Mouse (Mus musculus) layer of hippocampus, adult 2 months (tissue): ENCODE measurements at regions not wholly inside any gene's neighbourhood (a gene's known extent, or its start where the extent isn't known, plus 50 kb on each side); places are given as distances from the start of the nearest gene placed in this dataset.
"Not testable (repeated sequence)": the region's sequence is repeated elsewhere in the genome, so short reads cannot be mapped to it uniquely, and the experiment has no call there.

Experiments
- DNase-seq, 2 experiments: peaks; one replicate each; pipeline ENCODE4 v3.0.0; 2022; ENCODE audit warnings: low spot score in 2 of 2
- H3K27ac ChIP-seq: fragments of 200-600 bp; 2 replicates; pipeline ENCODE4 v1.8.1; 2022
- H3K4me3 ChIP-seq: fragments of 200-600 bp; 2 replicates; pipeline ENCODE4 v1.8.1; 2022; ENCODE audit warnings: mild to moderate bottlenecking
- CTCF ChIP-seq: fragments of 200-600 bp; conservative IDR thresholded peaks from 2 replicates; pipeline ENCODE4 v1.8.1; 2022; ENCODE audit warnings: antibody characterized with exemption, mild to moderate bottlenecking, moderate library complexity

DNA sequence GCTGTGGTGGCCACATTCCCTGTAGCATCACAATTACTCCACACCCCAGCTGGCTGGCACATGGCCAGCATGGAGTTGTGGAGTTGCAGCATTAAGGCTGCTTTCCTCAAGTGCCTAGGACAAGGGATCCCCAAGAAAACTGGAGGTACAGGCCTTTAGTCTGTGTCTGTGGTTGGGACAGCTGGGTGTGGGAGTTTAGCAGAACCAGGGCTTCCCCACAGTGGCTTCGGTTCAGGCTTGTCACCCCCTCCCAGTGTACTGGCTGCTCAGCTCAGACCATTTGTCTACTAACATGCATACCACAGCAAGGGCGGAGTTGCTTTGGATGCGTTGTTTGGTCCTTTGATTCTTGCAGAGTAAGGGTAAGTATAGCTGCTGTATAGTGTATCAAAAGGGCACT, 79.1 kb upstream of the Neurl1b start:
- TF ChIP-seq CTCF = no peak
- Histone ChIP-seq H3K4me3 (no peak overlapping the region), H3K27ac (no peak overlapping the region)
- DNase-seq = no peak

DNA sequence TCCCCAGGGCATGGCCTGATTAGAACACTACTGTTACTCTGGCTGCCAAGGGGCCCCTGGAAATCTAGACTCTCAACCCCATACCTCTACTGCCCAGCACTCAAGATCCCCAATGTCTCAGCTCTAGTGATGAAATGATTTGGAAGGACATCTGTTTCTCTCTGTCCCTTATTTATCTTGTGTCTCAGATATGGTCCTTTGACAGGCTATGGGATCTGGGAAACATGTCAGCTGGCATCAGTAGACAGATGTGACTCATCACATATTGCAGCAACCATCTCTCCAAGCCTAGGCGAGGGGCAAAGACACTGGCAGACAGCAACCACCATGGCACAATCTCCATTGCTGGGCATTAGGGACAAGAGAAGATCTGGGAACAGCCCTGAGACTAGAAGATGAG, 78.6 kb upstream of the Neurl1b start:
- H3K27ac ChIP-seq = no peak overlapping the region
- TF ChIP-seq CTCF = no peak

DNA sequence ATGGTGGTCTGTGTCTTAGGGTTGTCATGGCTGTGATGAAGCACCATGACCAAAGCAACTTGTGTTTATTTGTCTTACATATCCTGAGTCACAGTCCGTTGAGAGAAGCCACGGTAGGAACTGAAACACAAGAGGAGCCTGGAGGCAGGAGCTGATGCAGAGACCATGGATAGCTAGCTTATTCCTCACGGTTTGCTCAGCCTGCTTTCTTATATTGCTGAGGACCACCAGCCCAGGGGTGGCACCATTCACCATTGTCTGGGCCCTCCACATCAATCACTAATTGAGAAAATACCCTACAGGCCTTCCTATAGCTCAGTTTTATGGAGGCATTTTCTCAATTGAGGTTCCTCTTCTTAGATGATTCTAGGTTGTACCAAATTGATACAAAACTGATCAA, 77.5 kb upstream of the Neurl1b start:
- Histone ChIP-seq H3K27ac (no peak overlapping the region), H3K4me3 (no peak overlapping the region)
- no peak for TF ChIP-seq CTCF
- no peak for DNase-seq

More for the DNA sequence above, 78.6 kb upstream of the Neurl1b start:
- no peak overlapping the region for H3K4me3 ChIP-seq
- DNase-seq = no peak

DNA sequence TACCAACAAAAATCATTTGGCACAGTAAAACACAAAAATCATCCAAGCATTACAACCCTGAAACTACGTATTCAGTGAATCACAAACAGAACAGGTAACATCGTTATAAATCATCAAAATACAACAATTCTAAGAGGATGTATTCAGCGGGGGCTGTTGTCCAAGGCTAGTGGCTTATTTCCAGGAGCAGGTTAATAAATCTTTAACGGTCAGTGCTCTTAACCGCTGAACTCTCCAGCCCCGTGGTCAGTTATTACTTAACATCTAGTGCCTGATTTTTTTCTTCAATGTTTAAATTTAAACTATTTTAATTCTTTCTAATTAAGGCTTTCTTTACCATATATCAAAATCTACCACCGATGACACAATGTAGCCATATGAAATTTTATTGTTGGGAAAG, 69.2 kb upstream of the Neurl1b start:
- not testable (repeated sequence) for H3K27ac ChIP-seq, DNase-seq, H3K4me3 ChIP-seq

DNA sequence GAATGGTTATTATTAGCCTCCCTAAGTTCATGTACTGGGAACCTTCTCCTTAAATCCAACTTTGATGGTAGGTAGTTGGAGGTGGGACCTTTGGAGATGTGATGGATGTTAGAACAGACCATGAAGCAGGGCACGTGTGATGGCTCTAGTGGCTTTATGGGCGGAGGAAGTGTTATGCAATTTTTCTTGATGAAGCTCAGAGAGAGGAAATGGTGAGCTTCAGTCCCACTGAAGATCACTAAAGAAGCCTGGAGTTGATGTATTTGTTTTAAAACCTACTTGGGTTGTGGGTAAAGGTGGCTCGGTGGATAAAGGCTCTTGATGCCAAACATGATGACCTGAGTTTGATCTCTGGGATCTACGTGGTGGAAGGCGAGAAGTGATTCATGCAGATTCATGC, 66.5 kb upstream of the Neurl1b start:
- Histone ChIP-seq H3K4me3 (no peak overlapping the region), H3K27ac (no peak overlapping the region)
- TF ChIP-seq CTCF = no peak
- DNase-seq = no peak

DNA sequence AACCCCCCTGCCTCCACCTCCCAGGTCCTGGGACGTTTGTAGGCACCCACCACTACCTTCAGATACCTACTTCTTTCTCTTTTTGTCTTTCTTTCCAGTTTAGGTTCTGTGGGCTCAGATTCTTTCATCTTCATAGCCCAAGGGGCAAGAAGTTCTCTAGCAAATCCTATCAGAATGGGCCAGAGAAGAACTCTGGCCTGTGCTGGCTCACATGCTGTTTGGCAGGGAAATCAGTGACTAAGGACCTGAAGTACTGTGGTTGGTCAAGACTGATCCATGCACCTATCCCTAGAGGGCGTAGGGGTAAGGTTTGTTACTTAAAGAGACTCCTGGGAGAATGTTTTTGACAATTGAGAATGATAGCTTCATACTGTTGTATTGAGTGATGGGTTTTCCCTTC, 64.9 kb upstream of the Neurl1b start:
- Histone ChIP-seq H3K27ac (no peak overlapping the region), H3K4me3 (no peak overlapping the region)
- no peak for DNase-seq
- peak; percentile 25 for TF ChIP-seq CTCF

DNA sequence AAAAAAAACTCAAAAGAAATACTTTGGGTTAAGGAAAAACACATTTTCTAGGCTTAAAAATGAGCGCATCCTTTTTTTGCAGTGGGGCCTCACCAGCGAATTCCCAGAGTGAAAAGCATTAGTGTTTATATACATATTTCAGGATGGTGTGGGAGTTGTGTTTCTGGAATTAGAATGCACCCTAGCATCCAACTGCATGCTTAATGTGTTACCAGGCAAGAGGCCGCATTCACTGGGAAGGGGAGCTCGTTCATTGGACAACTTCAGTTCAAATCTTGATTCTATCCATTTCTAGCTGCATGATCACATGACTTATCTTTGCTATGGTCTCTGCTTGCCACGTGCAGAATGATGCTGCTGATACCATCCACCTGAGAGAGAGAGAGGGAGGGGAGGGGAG, 64.4 kb upstream of the Neurl1b start:
- no peak for DNase-seq
- H3K27ac ChIP-seq = no peak overlapping the region
- H3K4me3 ChIP-seq = no peak overlapping the region
- TF ChIP-seq CTCF = no peak

DNA sequence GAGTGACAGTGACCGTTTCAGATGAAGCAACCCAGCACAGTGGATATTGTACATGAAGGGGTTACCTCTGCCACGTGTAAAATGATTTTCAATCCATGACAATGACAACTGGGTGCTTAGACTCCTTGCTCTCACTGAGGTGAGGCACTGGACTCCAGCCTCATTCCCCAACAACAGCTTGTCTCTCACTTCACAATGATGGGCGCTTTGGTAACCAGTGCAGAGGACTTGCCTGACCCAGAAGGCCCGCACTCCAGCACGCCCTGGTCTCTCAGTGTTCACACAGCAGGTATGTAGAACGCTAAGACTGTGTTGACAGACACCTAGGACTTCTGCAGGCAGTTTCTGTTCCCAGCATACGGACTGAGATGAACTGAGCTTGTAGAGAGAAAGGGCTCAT, 62.6 kb upstream of the Neurl1b start:
- no peak for DNase-seq
- TF ChIP-seq CTCF = no peak
- Histone ChIP-seq H3K27ac (no peak overlapping the region), H3K4me3 (no peak overlapping the region)

DNA sequence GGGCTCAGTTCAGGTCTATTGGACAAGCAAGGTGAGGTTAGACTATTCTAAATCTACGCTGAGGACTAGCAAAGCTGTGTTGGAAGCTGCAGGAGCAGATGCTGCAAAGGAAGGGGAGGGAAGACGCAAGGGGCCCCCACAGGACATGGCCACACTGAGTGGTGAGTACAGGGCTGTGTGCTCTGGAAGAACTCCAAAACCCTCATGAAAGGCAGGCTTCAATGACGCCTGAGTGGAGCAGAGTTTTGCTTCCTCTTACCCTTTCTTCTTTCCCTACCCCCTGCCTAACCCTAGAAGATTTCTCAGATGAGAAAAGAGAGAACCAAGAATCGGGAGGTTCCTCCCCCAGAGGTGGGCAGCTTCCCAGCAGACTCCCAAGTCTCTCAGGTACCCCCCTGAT, 61.9 kb upstream of the Neurl1b start:
- H3K27ac ChIP-seq = no peak overlapping the region
- H3K4me3 ChIP-seq = no peak overlapping the region
- DNase-seq = no peak
- no peak for TF ChIP-seq CTCF

DNA sequence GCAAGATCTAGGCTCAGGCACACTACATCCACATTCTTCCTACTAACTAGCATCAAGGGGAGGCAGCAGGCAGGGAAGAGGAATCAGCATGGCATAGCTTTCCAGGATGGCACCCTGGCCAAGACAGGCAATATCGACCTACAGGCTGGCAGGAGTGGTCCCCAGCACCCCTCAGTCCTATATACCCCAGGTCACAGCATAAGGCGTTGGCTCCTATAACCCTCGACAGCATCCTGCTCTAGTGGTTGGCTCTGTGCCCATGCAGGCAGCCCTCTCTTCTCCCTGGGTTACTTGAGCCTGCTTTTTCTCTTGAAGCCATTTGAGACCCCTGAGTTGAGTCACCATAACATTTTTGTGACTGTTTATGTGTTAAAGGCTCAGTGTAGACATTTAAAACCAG, 60.2 kb upstream of the Neurl1b start:
- DNase-seq = no peak
- Histone ChIP-seq H3K27ac (no peak overlapping the region), H3K4me3 (no peak overlapping the region)
- TF ChIP-seq CTCF = no peak

DNA sequence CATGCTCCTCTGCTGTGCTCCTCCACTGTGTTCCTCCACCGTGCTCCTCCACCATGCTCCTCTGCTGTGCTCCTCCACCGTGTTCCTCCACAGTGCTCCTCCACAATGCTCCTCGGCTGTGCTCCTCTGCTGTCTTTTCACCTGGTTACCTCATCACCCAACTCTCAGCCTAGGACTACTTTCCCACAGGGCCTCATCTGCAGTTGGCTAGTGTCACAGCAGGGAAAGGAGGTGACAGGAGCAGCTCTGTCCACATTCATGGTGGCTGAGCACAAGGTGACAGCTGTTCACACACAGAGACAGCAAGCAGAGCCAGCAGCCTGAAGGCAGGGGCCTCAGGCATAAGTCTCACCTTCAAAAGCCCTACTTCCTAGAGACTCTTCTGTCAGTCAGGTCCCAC, 59.3 kb upstream of the Neurl1b start:
- no peak for TF ChIP-seq CTCF
- Histone ChIP-seq H3K27ac (no peak overlapping the region), H3K4me3 (no peak overlapping the region)
- DNase-seq = no peak

DNA sequence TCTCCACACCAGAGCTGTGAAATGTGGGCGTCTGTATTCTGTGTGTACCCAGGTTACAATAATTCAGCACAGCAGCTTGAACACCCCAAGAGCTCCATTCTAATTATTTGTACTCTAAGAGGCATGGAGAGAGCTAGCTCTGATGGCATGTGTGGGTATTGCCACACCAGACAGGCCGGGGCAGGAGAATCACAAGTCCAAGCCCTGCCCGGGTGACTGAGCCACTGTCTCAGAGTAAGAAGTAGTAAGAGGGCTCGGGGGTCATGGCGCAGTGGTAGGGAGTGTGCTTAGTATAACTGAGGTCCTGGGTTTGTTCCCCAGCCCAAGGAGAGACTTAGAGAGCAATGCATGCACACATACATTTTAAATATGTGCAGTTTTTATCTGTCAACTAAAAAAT, 57.7 kb upstream of the Neurl1b start:
- DNase-seq = no peak
- H3K4me3 ChIP-seq = no peak overlapping the region
- no peak for TF ChIP-seq CTCF
- no peak overlapping the region for H3K27ac ChIP-seq

DNA sequence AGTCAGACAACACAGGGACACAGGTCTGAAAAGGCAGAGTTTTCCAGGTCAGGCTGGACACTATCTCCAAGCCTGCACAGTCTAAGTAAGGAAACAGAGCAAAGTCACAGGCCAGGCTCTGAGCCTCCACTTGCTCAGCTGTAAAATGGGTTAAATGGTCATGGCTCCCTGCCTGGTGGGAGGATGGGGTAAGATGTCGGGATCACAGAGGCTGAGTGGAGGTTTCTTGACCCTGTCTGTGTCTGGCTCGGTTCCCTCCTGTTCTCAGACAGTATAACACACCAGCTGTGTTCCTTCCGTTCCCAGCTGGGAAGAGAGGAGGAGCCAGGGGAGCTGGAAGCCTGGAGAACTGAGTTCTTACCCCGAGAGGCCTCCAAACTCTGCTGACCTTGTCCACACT, 56.8 kb upstream of the Neurl1b start:
- TF ChIP-seq CTCF = no peak
- Histone ChIP-seq H3K4me3 (no peak overlapping the region), H3K27ac (no peak overlapping the region)
- no peak for DNase-seq

DNA sequence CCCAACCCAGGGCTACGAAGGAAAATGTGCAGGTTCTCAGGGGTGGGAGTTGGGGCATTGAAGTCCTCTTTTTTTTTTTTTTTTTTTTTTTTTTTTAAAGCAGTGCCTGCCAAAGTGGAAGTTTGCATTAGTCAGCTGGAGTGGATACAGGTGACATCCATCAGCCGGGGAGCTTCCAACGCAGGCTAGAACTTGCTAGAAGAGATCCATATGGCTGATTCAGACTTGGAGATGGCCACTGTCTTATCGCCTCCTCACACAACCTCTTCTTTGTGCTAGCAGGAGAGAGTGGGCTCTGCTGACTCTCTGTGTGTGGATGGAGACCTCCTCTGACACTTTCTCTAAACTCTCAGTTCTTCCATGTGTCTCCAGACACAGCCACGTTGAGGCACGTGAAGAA, 53.9 kb upstream of the Neurl1b start:
- no peak for DNase-seq
- H3K27ac ChIP-seq = no peak overlapping the region
- H3K4me3 ChIP-seq = no peak overlapping the region
- TF ChIP-seq CTCF = no peak

DNA sequence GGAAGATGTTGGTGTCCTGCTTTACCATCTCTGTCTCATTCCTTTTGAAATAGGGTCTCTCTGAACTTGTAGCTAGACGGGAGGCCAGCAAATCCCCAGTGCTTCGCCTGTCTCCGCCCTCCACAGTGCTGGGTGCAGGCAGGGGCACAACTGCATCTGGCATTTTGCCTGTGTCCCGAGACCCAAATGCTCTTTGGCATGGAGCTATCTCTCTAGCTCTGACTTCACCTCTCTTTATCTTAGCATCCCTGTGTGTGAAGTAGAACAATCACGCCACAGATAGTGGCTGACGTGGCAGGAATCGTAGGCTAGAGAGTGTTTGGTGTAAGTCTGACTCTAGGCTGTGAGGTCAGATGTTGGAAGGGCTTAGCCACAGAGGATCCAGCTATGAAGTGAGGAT, 53.2 kb upstream of the Neurl1b start:
- no peak for DNase-seq
- TF ChIP-seq CTCF = no peak
- Histone ChIP-seq H3K27ac (no peak overlapping the region), H3K4me3 (no peak overlapping the region)

DNA sequence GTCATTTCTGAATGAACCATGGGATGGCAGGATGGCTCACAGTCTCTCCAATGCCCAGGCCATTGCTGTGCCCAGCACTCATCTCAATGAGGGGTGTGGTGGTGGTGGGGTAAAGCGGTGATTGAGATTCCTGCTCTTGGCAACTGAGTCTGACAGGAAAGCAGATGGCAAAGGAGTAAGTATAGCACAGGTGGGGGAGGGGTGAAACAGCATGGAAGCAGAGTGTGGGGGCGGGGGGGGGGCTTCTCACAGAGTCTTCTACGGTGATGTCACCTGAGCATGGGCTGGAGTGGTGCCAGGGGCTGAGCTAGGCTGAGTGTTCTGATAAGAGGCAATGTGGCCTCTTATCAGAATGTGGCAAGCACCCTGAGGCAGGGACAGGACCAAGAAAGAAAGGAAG, 52.6 kb upstream of the Neurl1b start:
- DNase-seq = no peak
- Histone ChIP-seq H3K27ac (no peak overlapping the region), H3K4me3 (no peak overlapping the region)
- no peak for TF ChIP-seq CTCF
